9 mouse cellular contexts compared by ENCODE assay signal in genomic region chr17:45736311-45737077, GRCm38 (mm10). TPM values are rescaled to one million over a fixed set of nuclear protein-coding genes. Genes with fewer than 3 reads are reported as not detected.
DNase-seq lines count a peak whose midpoint lies in the region; ATAC-seq and TF ChIP-seq lines count a peak whose summit lies in the region.
"Had no signal": no experiment of that assay in that cellular context is flagged by ENCODE, and none has a peak within 500 bp of the region (broad histone marks: within the 10 kb centered on the region; RNA-seq: fewer than 3 reads in every experiment).

No protein-coding gene starts in this region.

- 0% methylated on average over 55 of the region's 72 CpGs for WGBS in hindbrain, embryonic 14.5 days

- H3K4me2 ChIP-seq in hindbrain, embryonic 14.5 days (replicated peaks): peak overlapping the region; percentile 75

- H3K9me3 ChIP-seq in MEL (replicated peaks; ENCODE audit: insufficient read depth, low read length): no peaks in the 10 kb centered on the region
- no peaks in the 10 kb centered on the region for H3K9me3 ChIP-seq in hindbrain, embryonic 14.5 days (ENCODE audit: control insufficient read depth, low read length)

- no peak for TF ChIP-seq CTCF in MEL (IDR thresholded peaks at IDR 0.05 in 2 of 3, conservative IDR thresholded peaks at IDR 0.05 in 1 of 3; ENCODE audit: control insufficient read depth in 1 of 3, insufficient read depth in 1 of 3, low read depth in 2 of 3, low read length in 3 of 3, poor library complexity in 1 of 3, severe bottlenecking in 1 of 3)

- peaks cover 2% of the 10 kb centered on the region; the same call in 1 of the 2 replicates for H3K79me2 ChIP-seq in MEL (ENCODE audit: control insufficient read depth, insufficient read depth, low read length, poor library complexity)

- no peak; a peak in 1 of 4 replicates for TF ChIP-seq EP300 in MEL (IDR thresholded peaks at IDR 0.05; ENCODE audit: low read depth in 1 of 2, low read length in 2 of 2)

- H3K27ac ChIP-seq in MEL (ENCODE audit: control insufficient read depth, low read depth, low read length): peak overlapping the region; percentile 64
- H3K27ac ChIP-seq in hindbrain, embryonic 14.5 days: peak overlapping the region; percentile 95

- peak; percentile 92 for DNase-seq in MEL (ENCODE audit: low read depth, low spot score)
- DNase-seq in cerebellum, adult 8-10 months: peak; percentile 90
- peak; percentile 82 to 87 for DNase-seq in frontal cortex, postnatal 10 days (ENCODE audit: low spot score in 2 of 2)
- DNase-seq in hindbrain, embryonic 14.5 days (ENCODE audit: low spot score): peak; percentile 98
- peak; percentile 86 to 92 for DNase-seq in left cerebral cortex, adult 18-20 months (ENCODE audit: low spot score in 2 of 2)
- peak; percentile 85 for DNase-seq in lung, postnatal 36 days
- DNase-seq in right cerebral cortex, adult 18-20 months: peak; percentile 93
- peak; percentile 82 for DNase-seq in urinary bladder, postnatal 25 days (ENCODE audit: low spot score)

- 0 out of 4 replicates have a peak, but pooled peaks cover 0 to 2% of the 10 kb centered on the region in 2 experiments for H3K36me3 ChIP-seq in MEL (ENCODE audit: control insufficient read depth in 1 of 2, insufficient read depth in 2 of 2, low read length in 2 of 2)
- no peaks in the 10 kb centered on the region for H3K36me3 ChIP-seq in hindbrain, embryonic 14.5 days (replicated peaks; ENCODE audit: control insufficient read depth, insufficient read depth)

- H3K4me1 ChIP-seq in MEL (ENCODE audit: control insufficient read depth in 1 of 2, insufficient read depth in 2 of 2, low read length in 2 of 2): peaks cover 2 to 22% of the 10 kb centered on the region in 2 experiments
- peaks cover 32% of the 10 kb centered on the region for H3K4me1 ChIP-seq in hindbrain, embryonic 14.5 days (replicated peaks; ENCODE audit: control insufficient read depth, insufficient read depth, low read length)

- peak overlapping the region; percentile 82 for H3K9ac ChIP-seq in MEL (ENCODE audit: control insufficient read depth, low read depth, low read length, poor library complexity, severe bottlenecking)
- peak overlapping the region; percentile 83 for H3K9ac ChIP-seq in hindbrain, embryonic 14.5 days

- H3K4me3 ChIP-seq in MEL (ENCODE audit: control insufficient read depth in 1 of 2, insufficient read depth in 1 of 2, low read depth in 2 of 2, low read length in 2 of 2): peak overlapping the region; percentile 74 to 82
- H3K4me3 ChIP-seq in hindbrain, embryonic 14.5 days (replicated peaks; ENCODE audit: low read length): peak overlapping the region; percentile 45

- peak; percentile 70 for ATAC-seq in hindbrain, embryonic 14.5 days (ENCODE audit: low FRiP score)

- H3K27me3 ChIP-seq in MEL (ENCODE audit: control insufficient read depth in 1 of 2, insufficient read depth in 2 of 2, low read length in 2 of 2): no peaks in the 10 kb centered on the region
- H3K27me3 ChIP-seq in hindbrain, embryonic 14.5 days (ENCODE audit: control insufficient read depth, insufficient read depth, low read length): 0 out of 2 replicates have a peak, but pooled peaks cover 4% of the 10 kb centered on the region

- no peak for TF ChIP-seq RAD21 in MEL (IDR thresholded peaks at IDR 0.05; ENCODE audit: low read depth, low read length)

- peak; percentile 41 to 69; a peak in 2 of 4 replicates for TF ChIP-seq POLR2A in MEL (IDR thresholded peaks at IDR 0.05; ENCODE audit: control insufficient read depth in 1 of 2, insufficient read depth in 1 of 2, low read depth in 1 of 2, low read length in 2 of 2, poor library complexity in 1 of 2)

TF ChIP-seq in MEL, 35 proteins besides CTCF, POLR2A, EP300 and RAD21:
- no peak for TF ChIP-seq KAT2A (conservative IDR thresholded peaks at IDR 0.05; ENCODE audit: low read depth, low read length)
- no peak for TF ChIP-seq RCOR1 (IDR thresholded peaks at IDR 0.05; ENCODE audit: low read depth, low read length)
- no peak for TF ChIP-seq USF1 (IDR thresholded peaks at IDR 0.05; ENCODE audit: low read depth, low read length)
- TF ChIP-seq ELF1 (IDR thresholded peaks at IDR 0.05; ENCODE audit: low read depth, low read length): no peak
- TF ChIP-seq GATA1 (IDR thresholded peaks at IDR 0.05; ENCODE audit: low read depth, low read length): no peak
- TF ChIP-seq TBP (IDR thresholded peaks at IDR 0.05; ENCODE audit: low read depth, low read length): no peak
- TF ChIP-seq GABPA (IDR thresholded peaks at IDR 0.05; ENCODE audit: low read depth, low read length): no peak
- no peak for TF ChIP-seq TAL1 (IDR thresholded peaks at IDR 0.05; ENCODE audit: low read length)
- no peak for TF ChIP-seq POLR2AphosphoS5 (IDR thresholded peaks at IDR 0.05; ENCODE audit: borderline replicate concordance, low read depth, low read length)
- no peak for TF ChIP-seq CHD2 (IDR thresholded peaks at IDR 0.05; ENCODE audit: low read length)
- peak; percentile 52; the same call in 1 of the 2 replicates for TF ChIP-seq MXI1 (IDR thresholded peaks at IDR 0.05; ENCODE audit: low read depth, low read length)
- peak; percentile 37 for TF ChIP-seq NELFE (IDR thresholded peaks at IDR 0.05; ENCODE audit: low read depth, low read length)
- TF ChIP-seq NRF1 (IDR thresholded peaks at IDR 0.05; ENCODE audit: insufficient read depth, low read depth, low read length, poor library complexity, severe bottlenecking): peak; percentile 76
- TF ChIP-seq MAZ (IDR thresholded peaks at IDR 0.05; ENCODE audit: low read depth, low read length): peak; percentile 95
- no peak for TF ChIP-seq USF2 (IDR thresholded peaks at IDR 0.05; ENCODE audit: borderline replicate concordance in 1 of 2, insufficient read depth in 1 of 2, low read depth in 1 of 2, low read length in 2 of 2)
- no peak for TF ChIP-seq ZNF384 (IDR thresholded peaks at IDR 0.05; ENCODE audit: low read depth, low read length)
- TF ChIP-seq ETS1 (IDR thresholded peaks at IDR 0.05; ENCODE audit: low read depth, low read length): no peak; the same call in 1 of the 2 replicates
- peak; percentile 60; the same call in 1 of the 2 replicates for TF ChIP-seq TCF12 (IDR thresholded peaks at IDR 0.05; ENCODE audit: low read depth, low read length)
- TF ChIP-seq BHLHE40 (IDR thresholded peaks at IDR 0.05; ENCODE audit: borderline replicate concordance, low read depth, low read length): peak; percentile 21; the same call in 1 of the 2 replicates
- TF ChIP-seq E2F4 (IDR thresholded peaks at IDR 0.05; ENCODE audit: borderline replicate concordance, low read depth, low read length): 0 out of 2 replicates have a peak, but pooled peaks have one; percentile 58
- no peak; the same call in 1 of the 2 replicates for TF ChIP-seq SMC3 (IDR thresholded peaks at IDR 0.05; ENCODE audit: low read depth, low read length)
- no peak for TF ChIP-seq ZKSCAN1 (IDR thresholded peaks at IDR 0.05; ENCODE audit: low read depth, low read length)
- no peak for TF ChIP-seq MEF2A (IDR thresholded peaks at IDR 0.05; ENCODE audit: extremely low read depth, insufficient replicate concordance, low read depth, low read length, poor library complexity, severe bottlenecking)
- peak; percentile 60; the same call in 1 of the 2 replicates for TF ChIP-seq HCFC1 (IDR thresholded peaks at IDR 0.05; ENCODE audit: low read depth, low read length)
- TF ChIP-seq MYC (IDR thresholded peaks at IDR 0.05; ENCODE audit: low read depth, low read length): no peak
- TF ChIP-seq MYB (IDR thresholded peaks at IDR 0.05; ENCODE audit: low read depth, low read length): no peak
- 0 out of 2 replicates have a peak, but pooled peaks have one; percentile 8 for TF ChIP-seq ZC3H11A (IDR thresholded peaks at IDR 0.05; ENCODE audit: low read depth, low read length)
- no peak for TF ChIP-seq MAFK (IDR thresholded peaks at IDR 0.05; ENCODE audit: borderline replicate concordance, low read depth, low read length)
- no peak for TF ChIP-seq CHD1 (IDR thresholded peaks at IDR 0.05; ENCODE audit: low read depth, low read length)
- TF ChIP-seq POLR2AphosphoS2 (IDR thresholded peaks at IDR 0.05; ENCODE audit: low read length): peak; percentile 43; the same call in 1 of the 2 replicates
- peak; percentile 46 for TF ChIP-seq ZMIZ1 (IDR thresholded peaks at IDR 0.05; ENCODE audit: low read depth, low read length)
- no peak for TF ChIP-seq JUND (IDR thresholded peaks at IDR 0.05; ENCODE audit: low read depth, low read length)
- peak; percentile 40 for TF ChIP-seq MAX (IDR thresholded peaks at IDR 0.05; ENCODE audit: low read length)
- no peak for TF ChIP-seq UBTF (IDR thresholded peaks at IDR 0.05; ENCODE audit: borderline replicate concordance, insufficient read depth, low read depth, low read length)
- peak; percentile 64 for TF ChIP-seq SIN3A (IDR thresholded peaks at IDR 0.05; ENCODE audit: low read length)

RNA-seq across cellular contexts. Expression of gene 1600014C23Rik, which starts 2.9 kb away (rescaled TPM):
- total RNA-seq in MEL (2012; rRNA removed): 0.81 and 2.1 TPM in 2 replicates
- polyA plus RNA-seq in MEL (2012; ENCODE audit: insufficient read depth in 1 of 2, insufficient read length in 2 of 2, low read depth in 1 of 2, low replicate concordance in 2 of 2, missing spikeins in 1 of 2): 1 to 10 TPM in 1 of 2 experiments, not detected in 1; 2.7 TPM
- not detected in 2 replicates for polyA plus RNA-seq in hindbrain, embryonic 14.5 days (2014; fragmentation: Nextera tagmentation; extraction: Ambion mirVana)
- total RNA-seq in left cerebral cortex, adult 18-20 months (2021): not detected
- total RNA-seq: hematopoietic stem cell, adult 5-6 weeks had no signal

RNA-seq across cellular contexts. Expression of gene Tmem63b, which starts 49.8 kb away (rescaled TPM):
- 12.0 and 12.3 TPM in 2 replicates for total RNA-seq in MEL (2012; rRNA removed)
- polyA plus RNA-seq in MEL (2012; ENCODE audit: insufficient read depth in 1 of 2, insufficient read length in 2 of 2, low read depth in 1 of 2, low replicate concordance in 2 of 2, missing spikeins in 1 of 2): 10 to 100 TPM in 1 of 2 experiments, not detected in 1; 37.9 TPM
- 114 and 116 TPM in 2 replicates for polyA plus RNA-seq in hindbrain, embryonic 14.5 days (2014; fragmentation: Nextera tagmentation; extraction: Ambion mirVana)
- 100 to 1,000 TPM; 158 to 170 TPM for total RNA-seq in left cerebral cortex, adult 18-20 months (2021)

RNA-seq across cellular contexts. Expression of gene Mrpl14, which starts 50.4 kb away (rescaled TPM):
- total RNA-seq in MEL (2012; rRNA removed): 66.2 and 68.0 TPM in 2 replicates
- polyA plus RNA-seq in MEL (2012; ENCODE audit: insufficient read depth in 1 of 2, insufficient read length in 2 of 2, low read depth in 1 of 2, low replicate concordance in 2 of 2, missing spikeins in 1 of 2): 100 to 1,000 TPM in 1 of 2 experiments, not detected in 1; 159 TPM
- 116 and 132 TPM in 2 replicates for polyA plus RNA-seq in hindbrain, embryonic 14.5 days (2014; fragmentation: Nextera tagmentation; extraction: Ambion mirVana)
- 10 to 100 TPM; 42.0 to 45.8 TPM for total RNA-seq in left cerebral cortex, adult 18-20 months (2021)

Comparison
In these comparisons a context has a peak if more than half of its experiments do, and no peak if none do; other contexts are left out.
1. Peak in every context shown above with its lines: DNase-seq, ATAC-seq, H3K4me3 ChIP-seq and H3K27ac ChIP-seq.
2. RNA of gene Tmem63b, which starts 49.8 kb away (total RNA-seq): 158 to 170 TPM in left cerebral cortex, adult 18-20 months; 12.0 to 12.3 TPM in MEL; every median in the first group is over 10 times any median in the second.